Mouse (Mus musculus) myocyte (in vitro differentiated cells): Measurements from ENCODE around the gene Tfr2.

Experiments used
- CEBPB ChIP-seq: IDR thresholded peaks from 2 replicates; pipeline ENCODE4 v1.6.1; 2011; ENCODE audit warnings: mild to moderate bottlenecking, moderate library complexity; ENCODE audit not compliant: poor library complexity, insufficient read depth, severe bottlenecking
- E2F4 ChIP-seq: IDR thresholded peaks from one replicate; pipeline ENCODE4 v1.6.1; 2011; ENCODE audit warnings: mild to moderate bottlenecking, control low read depth, moderate library complexity; ENCODE audit not compliant: insufficient read depth
- MAX ChIP-seq: IDR thresholded peaks from one replicate; pipeline ENCODE4 v1.6.1; 2011; ENCODE audit warnings: low read depth, mild to moderate bottlenecking, control low read depth
- MYOD1 ChIP-seq, 3 experiments: IDR thresholded peaks; one replicate each; pipeline ENCODE4 v1.6.1; 2011; ENCODE audit warnings: control low read depth in 2 of 3, low read depth in 2 of 3, mild to moderate bottlenecking in 2 of 3, moderate library complexity in 1 of 3; ENCODE audit not compliant: insufficient read length in 2 of 3, control insufficient read depth in 1 of 3
- MYOG ChIP-seq, 3 experiments: IDR thresholded peaks; one replicate each; pipeline ENCODE4 v1.6.1; 2011; ENCODE audit warnings: control low read depth in 2 of 3, low read depth in 2 of 3, mild to moderate bottlenecking in 2 of 3; ENCODE audit not compliant: insufficient read length in 2 of 3, control insufficient read depth in 1 of 3, insufficient read depth in 1 of 3
- POLR2A ChIP-seq: IDR thresholded peaks from one replicate; pipeline ENCODE4 v1.6.1; 2011; ENCODE audit warnings: low read depth, mild to moderate bottlenecking, control low read depth, moderate library complexity; ENCODE audit not compliant: insufficient read length
- POLR2AphosphoS2 ChIP-seq: IDR thresholded peaks from one replicate; pipeline ENCODE4 v1.6.1; 2011; ENCODE audit warnings: low read depth, control low read depth; ENCODE audit not compliant: insufficient read length
- REST ChIP-seq: IDR thresholded peaks from one replicate; pipeline ENCODE4 v1.6.1; 2011; ENCODE audit warnings: mild to moderate bottlenecking, control low read depth, moderate library complexity; ENCODE audit not compliant: insufficient read depth, insufficient read length
- SRF ChIP-seq: IDR thresholded peaks from one replicate; pipeline ENCODE4 v1.6.1; 2011; ENCODE audit warnings: low read depth; ENCODE audit not compliant: control insufficient read depth, insufficient read length
- TCF12 ChIP-seq: IDR thresholded peaks from one replicate; pipeline ENCODE4 v1.6.1; 2011; ENCODE audit warnings: mild to moderate bottlenecking, control low read depth; ENCODE audit not compliant: poor library complexity, insufficient read depth, severe bottlenecking
- TCF3 ChIP-seq: IDR thresholded peaks from one replicate; pipeline ENCODE4 v1.6.1; 2011; ENCODE audit warnings: low read depth, control low read depth; ENCODE audit not compliant: insufficient read length
- USF1 ChIP-seq: IDR thresholded peaks from one replicate; pipeline ENCODE4 v1.6.1; 2011; ENCODE audit warnings: low read depth, mild to moderate bottlenecking, control low read depth, moderate library complexity

- TF ChIP-seq POLR2A (no peak), SRF (no peak), POLR2AphosphoS2 (peak; percentile 32), MYOG (IDR thresholded peaks at IDR 0.05; ENCODE audit: control insufficient read depth in 1 of 3, insufficient read depth in 1 of 3, insufficient read length in 2 of 3, low read depth in 2 of 3) (no peak), E2F4 (no peak), MAX (no peak), CEBPB (no peak), USF1 (no peak), MYOD1 (IDR thresholded peaks at IDR 0.05; ENCODE audit: control insufficient read depth in 1 of 3, insufficient read length in 2 of 3, low read depth in 2 of 3) (no peak), TCF12 (no peak), TCF3 (no peak), REST (no peak)
These were observed 46.9 kb upstream of the Tfr2 start for GRCm38 (mm10) chr5:137522711-137523110.
